Mouse (Mus musculus): ENCODE results near the gene Tm9sf1.

Tm9sf1 gene

GRCm38 (mm10) chr14:55635523-55636007 is 8.0 kb downstream of the Tm9sf1 start, which contains the start of gene Ipo4:
Ipo4 (minus strand) TSS chr14:55635957.
- in situ Hi-C loops (cut with MboI, MseI): loop anchor here in 1 of 2 experiments (5.0 kb wide), 1 partner anchor 87 kb away; the partner anchor contains the start of gene Rabggta

GRCm38 (mm10) chr14:55634874-55635522 is 8.6 kb downstream of the Tm9sf1 start:
- in situ Hi-C loops (cut with MboI, MseI): loop anchor here in 1 of 2 experiments (5.0 kb wide), 1 partner anchor 87 kb away; the partner anchor contains the start of gene Rabggta

DNA sequence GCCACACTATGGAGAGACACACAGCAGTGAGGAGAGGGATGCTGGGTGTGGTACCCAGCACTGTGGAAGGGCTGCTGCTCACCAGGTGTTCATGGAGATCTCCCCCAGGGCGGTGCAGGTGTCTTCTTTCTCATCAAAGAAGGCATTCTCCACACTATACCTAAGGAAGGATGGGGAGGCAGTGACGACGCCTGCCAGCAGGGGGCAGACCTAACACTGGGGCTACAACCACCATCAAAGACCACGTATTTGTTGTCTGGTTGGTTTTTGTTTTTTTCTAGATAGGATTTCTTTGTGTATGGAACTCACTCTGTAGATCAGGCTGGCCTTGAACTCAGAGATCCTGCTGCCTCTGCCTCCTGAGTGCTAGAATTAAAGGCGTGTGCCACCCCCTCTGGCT is 14.3 kb downstream of the Tm9sf1 start:
- in situ Hi-C loops (cut with MboI, MseI): no loop called here

DNA sequence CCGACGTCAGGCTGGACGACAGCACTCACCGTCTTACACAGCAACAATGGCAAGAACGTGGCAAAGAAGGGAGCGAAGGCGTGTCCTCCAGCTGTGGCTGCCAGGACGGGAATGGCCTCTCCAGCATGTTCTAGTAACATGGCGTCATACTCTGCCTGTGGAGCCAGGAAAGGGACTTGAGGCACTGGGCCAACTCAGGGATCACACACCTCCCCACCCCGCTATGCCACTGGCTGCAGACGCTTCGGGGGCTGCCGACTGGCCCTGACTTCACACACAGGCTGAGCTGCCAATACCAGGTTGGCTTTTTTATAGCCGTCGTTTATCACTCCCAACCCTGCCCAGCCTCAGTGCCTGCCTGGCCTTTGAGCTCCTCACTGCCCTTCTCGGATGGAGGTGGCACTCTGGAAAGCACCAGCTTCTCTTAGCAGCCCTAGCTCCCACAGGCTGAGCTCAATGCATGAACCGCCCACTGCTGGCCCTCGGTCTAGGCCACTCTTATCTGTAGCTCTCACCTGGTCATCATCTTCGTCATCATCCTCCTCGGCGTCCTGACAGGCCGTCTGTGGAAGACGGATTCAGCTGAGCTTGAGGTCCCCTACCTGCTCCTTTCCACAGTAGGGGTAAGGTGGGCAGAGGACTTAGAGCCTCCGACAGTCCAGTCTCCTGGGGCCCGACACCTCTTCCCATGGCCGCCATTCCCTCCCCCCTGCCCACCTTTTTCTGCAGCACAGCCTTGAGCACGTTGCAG is 15.4 kb downstream of the Tm9sf1 start:
- in situ Hi-C loops (cut with MboI, MseI): no loop called here

GRCm38 (mm10) chr14:55618486-55619195 is 25.0 kb downstream of the Tm9sf1 start:
- in situ Hi-C loops (cut with MboI, MseI): no loop called here

DNA sequence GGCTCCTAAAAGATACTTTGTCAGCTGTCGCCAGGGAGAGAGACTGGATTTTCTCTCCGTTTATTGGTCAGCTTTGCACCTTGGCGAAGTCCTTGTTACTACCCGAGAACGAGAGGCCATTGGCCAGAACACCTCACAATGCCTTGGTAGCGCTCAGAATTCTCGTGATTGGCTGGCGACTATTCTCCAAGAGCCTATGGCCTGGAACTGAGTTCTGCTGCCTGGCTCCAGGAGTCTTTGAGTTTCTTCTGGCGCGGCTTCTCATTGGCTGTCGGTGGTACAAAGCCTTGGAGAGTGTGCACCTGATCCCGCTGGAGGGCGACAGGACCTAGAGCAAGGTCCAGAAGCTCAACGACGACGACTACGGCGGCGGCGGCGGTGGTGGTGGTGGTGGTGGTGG is 25.8 kb downstream of the Tm9sf1 start, which contains the start of gene Rec8:
Rec8 (plus strand) TSS at position 216 of the 400 bp plus-strand sequence.
- in situ Hi-C loops (cut with MboI, MseI): no loop called here

- in situ Hi-C loops (cut with MboI, MseI): no loop called here
Measured at GRCm38 (mm10) chr14:55616844-55617243, 26.8 kb downstream of the Tm9sf1 start.

DNA sequence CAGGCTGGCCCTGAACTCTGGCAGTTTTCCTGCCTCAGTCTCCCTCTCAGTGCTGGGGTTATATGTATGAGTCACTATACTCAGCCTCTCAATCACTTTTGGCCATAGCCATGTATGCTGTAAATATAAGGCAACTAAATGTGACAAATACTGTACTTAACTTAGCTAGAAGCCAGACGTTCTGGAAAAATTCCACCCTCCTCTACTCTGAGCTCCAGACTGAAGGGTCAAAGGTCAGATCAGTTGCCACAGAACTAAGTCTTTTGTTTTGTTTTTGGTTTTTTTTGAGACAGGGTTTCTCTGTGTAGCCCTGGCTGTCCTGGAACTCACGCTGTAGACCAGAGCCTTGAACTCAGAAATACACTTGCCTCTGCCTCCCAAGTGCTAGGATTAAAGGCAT is 27.7 kb downstream of the Tm9sf1 start:
- in situ Hi-C loops (cut with MboI, MseI): no loop called here

DNA sequence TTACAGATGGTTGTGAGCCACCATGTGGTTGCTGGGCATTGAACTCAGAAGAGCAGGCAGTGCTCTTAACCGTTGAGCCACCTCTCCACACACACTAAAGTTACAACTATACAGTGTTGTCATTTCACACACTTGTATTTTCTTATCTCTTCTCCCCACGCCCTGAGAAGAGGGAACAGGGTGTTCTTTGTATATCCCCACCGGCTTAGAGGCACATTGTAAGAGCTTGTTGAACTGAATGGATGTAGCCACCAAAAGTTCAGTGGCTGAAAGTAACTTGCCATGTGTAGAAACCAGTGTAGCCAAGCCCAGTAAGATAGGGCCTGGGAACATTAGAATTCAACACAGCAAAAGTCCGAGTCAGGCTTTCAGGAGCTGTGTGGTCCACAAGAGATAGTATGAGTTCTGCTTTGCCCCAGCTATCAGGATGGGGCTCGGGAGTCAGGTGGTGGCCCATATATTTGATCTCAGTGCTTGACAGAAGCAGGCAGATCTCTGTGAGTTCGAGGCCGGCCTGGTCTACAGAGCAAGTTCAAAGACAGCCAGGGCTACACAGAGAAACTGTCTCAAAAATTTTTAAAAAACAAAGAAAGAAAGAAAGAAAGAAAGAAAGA is 28.9 kb downstream of the Tm9sf1 start:
- in situ Hi-C loops (cut with MboI, MseI): no loop called here

DNA sequence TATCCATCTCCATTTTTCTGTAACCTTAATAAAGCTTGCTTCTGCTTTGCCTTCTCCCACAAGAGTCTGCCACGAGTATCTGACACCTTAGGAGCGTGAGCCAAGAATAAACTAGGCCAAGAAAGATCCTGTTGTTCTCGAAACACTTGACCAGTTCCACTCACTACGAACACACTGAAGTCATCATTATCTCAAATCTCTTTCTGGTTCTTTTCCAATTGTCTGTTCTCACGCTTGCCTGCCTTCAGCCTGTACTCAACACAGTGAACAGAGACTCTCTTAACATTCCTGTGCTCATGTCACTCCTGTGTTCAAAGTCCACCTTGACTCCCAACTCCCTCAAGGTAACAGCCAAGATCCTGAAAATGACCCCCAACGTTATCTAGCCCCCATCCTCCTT is 30.3 kb downstream of the Tm9sf1 start:
- in situ Hi-C loops (cut with MboI, MseI): no loop called here

DNA sequence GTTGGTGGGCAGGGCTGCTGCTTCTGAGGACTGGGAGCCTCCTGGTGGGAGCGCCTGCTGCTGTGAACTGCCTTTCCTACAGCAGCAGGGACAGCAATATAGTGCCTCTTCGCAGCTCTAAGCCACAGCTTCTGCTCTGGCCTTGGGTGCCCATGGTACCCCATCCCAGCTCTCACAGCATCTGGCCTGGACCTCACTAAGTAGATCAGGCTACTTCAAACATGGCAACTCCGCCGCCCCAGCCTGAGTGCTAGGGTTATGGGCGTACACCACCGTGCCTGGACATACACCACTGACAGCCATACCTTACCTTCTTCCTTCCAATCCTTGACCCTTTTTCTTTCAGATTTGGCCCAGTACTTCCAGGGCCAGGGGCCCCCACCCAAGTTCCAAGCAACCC is 35.3 kb downstream of the Tm9sf1 start:
- in situ Hi-C loops (cut with MboI, MseI): no loop called here

GRCm38 (mm10) chr14:55605743-55606459 is 37.7 kb downstream of the Tm9sf1 start:
- in situ Hi-C loops (cut with MboI, MseI): no loop called here

DNA sequence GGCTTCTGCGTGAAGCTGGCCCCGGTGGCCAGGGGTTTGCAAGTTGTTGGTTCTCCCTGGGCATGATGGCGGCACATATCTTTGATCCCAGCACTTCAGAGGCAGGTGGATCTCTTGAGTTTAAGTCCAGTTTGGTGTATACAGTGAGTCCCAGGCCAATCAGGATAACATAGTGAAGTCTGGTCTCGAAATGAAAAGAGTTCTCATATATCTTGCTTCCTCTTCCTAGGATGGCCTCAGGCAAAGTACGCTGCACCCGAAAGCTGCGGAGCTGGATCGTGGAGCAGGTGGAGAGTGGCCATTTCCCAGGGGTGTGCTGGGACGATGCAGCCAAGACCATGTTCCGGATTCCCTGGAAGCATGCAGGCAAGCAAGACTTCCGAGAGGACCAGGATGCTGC is 38.8 kb downstream of the Tm9sf1 start:
- in situ Hi-C loops (cut with MboI, MseI): no loop called here

DNA sequence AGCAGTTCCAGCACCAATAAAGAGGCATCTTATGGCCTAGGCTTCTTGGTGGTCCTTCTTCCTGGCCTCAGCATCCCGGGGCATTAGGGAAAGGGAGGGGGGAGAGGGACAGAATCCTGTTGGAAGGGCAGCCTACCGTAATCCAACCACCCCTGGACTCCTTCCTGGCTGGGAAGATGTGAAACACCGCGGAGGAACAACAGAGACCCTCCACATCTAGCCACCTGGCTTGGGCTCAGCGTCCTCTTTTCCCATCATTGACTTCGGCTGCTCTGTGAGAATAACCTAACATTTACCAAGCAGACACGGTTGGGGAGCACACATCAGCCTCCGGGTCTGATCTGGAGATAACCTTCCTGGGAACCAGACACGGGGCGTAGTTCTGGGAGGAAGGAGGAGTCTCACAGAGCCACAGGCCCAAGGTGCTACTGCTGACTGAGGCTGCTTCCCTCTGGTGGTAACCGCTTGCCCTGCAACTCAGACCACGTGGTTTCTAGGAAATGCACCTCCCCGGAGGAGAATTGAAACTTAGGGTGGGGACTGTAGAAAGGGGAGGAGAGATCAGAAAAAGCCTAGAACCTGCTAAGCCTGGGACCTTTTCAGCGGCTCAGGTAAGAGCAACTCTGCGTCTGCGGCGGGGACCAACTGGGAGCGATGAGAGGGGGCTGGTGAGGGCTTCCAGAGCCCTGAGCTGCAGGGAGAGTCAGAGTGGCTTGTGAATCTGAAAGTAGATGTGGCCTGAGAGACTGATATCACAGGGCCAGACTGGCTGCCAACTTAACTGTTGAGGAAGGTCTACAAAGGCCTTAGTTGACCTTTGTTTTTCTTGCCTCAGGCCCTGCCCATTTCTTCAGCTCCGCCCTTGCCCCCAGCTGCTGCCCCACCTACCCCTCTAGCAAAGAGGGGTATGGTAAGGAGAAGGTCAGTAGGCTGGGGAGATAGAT is 39.7 kb downstream of the Tm9sf1 start:
- in situ Hi-C loops (cut with MboI, MseI): no loop called here

GRCm38 (mm10) chr14:55603271-55603632 is 40.4 kb downstream of the Tm9sf1 start, which contains the start of gene Irf9:
Irf9 (plus strand) TSS chr14:55603571.
- in situ Hi-C loops (cut with MboI, MseI): no loop called here

GRCm38 (mm10) chr14:55598521-55599390 is 44.9 kb downstream of the Tm9sf1 start:
- in situ Hi-C loops (cut with MboI, MseI): no loop called here

GRCm38 (mm10) chr14:55596036-55596690 is 47.4 kb downstream of the Tm9sf1 start:
- in situ Hi-C loops (cut with MboI, MseI): no loop called here

DNA sequence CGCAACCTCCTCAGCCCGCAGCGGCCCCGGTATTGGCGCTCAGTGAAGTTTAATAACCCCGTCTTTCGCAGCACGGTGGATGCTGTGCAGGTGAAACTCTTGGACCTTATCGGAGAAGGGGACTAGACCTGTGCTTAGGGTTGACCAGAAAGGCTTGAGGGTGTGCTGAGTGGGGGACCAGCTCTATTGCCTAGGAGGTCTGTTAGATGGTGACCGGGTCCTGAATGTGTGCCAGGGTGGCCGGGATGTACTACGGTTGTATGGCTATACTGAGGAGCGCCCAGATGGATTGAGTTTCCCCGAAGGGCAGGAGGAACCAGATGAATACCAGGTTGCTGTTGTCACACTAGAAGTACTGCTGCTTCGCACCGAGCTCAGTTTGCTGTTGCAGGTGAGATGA is 51.4 kb downstream of the Tm9sf1 start:
- in situ Hi-C loops (cut with MboI, MseI): no loop called here
